Mouse (Mus musculus) ES-Bruce4 (cell line): ENCODE results near the gene Plscr4.

ENCODE experiments used
- CTCF ChIP-seq: IDR thresholded peaks from one replicate; pipeline ENCODE4 v1.8.1; 2011; ENCODE audit warnings: low read depth, low read length
- POLR2A ChIP-seq: IDR thresholded peaks from one replicate; pipeline ENCODE4 v1.8.1; 2011; ENCODE audit warnings: low read length; ENCODE audit not compliant: insufficient read depth

GRCm38 (mm10) chr9:92444536-92444935 lies 12.6 kb upstream of the Plscr4 start:
- TF ChIP-seq CTCF (no peak), POLR2A (no peak)
